Mouse (Mus musculus): ENCODE results near the gene Lcat. TPM values are rescaled to one million over a fixed set of nuclear protein-coding genes. Genes with fewer than 3 reads are reported as not detected.
A peak's percentile ranks its signal among the peaks of the same experiment; 100 is the strongest.

Lcat gene
- polyA plus RNA-seq, 1 experiment from 2014 or later = 0.45 TPM

GRCm38 (mm10) chr8:105931271-105931670 lies 11.9 kb downstream of the Lcat start:
- Histone ChIP-seq H3K4me1 (replicated peaks; ENCODE audit: insufficient read depth, low read length) (peaks cover 4% of the 10 kb centered on the region; the same call in 1 of the 2 replicates), H3K27me3 (ENCODE audit: insufficient read depth, low read length) (no peaks in the 10 kb centered on the region), H3K9me3 (replicated peaks; ENCODE audit: low read length) (no peaks in the 10 kb centered on the region), H3K4me3 (replicated peaks; ENCODE audit: low read depth, low read length) (no peak overlapping the region), H3K9ac (ENCODE audit: low read depth, low read length) (no peak overlapping the region), H3K4me2 (ENCODE audit: low read length) (no peak overlapping the region), H3K36me3 (ENCODE audit: insufficient read depth, low read length) (peaks cover 22% of the 10 kb centered on the region), H3K27ac (no peak overlapping the region)
- no peak for DNase-seq (ENCODE audit: low spot score)
- no peak for ATAC-seq (replicated peaks; ENCODE audit: low FRiP score, low read depth)
- 95% methylated on average over 3 of the region's 3 CpGs for WGBS
- TF ChIP-seq CTCF (IDR thresholded peaks at IDR 0.05; ENCODE audit: low read depth) = no peak

GRCm38 (mm10) chr8:105930602-105931001 lies 12.6 kb downstream of the Lcat start:
- peaks cover 22% of the 10 kb centered on the region for H3K36me3 ChIP-seq (ENCODE audit: insufficient read depth, low read length)
- peak; percentile 94 for TF ChIP-seq CTCF (IDR thresholded peaks at IDR 0.05; ENCODE audit: low read depth)
- H3K9ac ChIP-seq (ENCODE audit: low read depth, low read length) = no peak overlapping the region
- no peaks in the 10 kb centered on the region for H3K27me3 ChIP-seq (ENCODE audit: insufficient read depth, low read length)
- DNase-seq (ENCODE audit: low spot score) (peak; percentile 84), ATAC-seq (replicated peaks; ENCODE audit: low FRiP score, low read depth) (peak; percentile 45)
- H3K4me2 ChIP-seq (ENCODE audit: low read length) = no peak overlapping the region
- H3K4me1 ChIP-seq (replicated peaks; ENCODE audit: insufficient read depth, low read length) = no peaks in the 10 kb centered on the region
- no peaks in the 10 kb centered on the region for H3K9me3 ChIP-seq (replicated peaks; ENCODE audit: low read length)
- 20% methylated on average over 8 of the region's 8 CpGs for WGBS
- no peak overlapping the region for H3K4me3 ChIP-seq (replicated peaks; ENCODE audit: low read depth, low read length)
- H3K27ac ChIP-seq = no peak overlapping the region

- DNase-seq (ENCODE audit: low spot score) (no peak), ATAC-seq (replicated peaks; ENCODE audit: low FRiP score, low read depth) (no peak)
- Histone ChIP-seq H3K4me2 (ENCODE audit: low read length) (no peak overlapping the region), H3K27ac (no peak overlapping the region), H3K27me3 (ENCODE audit: insufficient read depth, low read length) (no peaks in the 10 kb centered on the region), H3K4me1 (replicated peaks; ENCODE audit: insufficient read depth, low read length) (no peaks in the 10 kb centered on the region), H3K9ac (ENCODE audit: low read depth, low read length) (no peak overlapping the region), H3K36me3 (ENCODE audit: insufficient read depth, low read length) (peaks cover 14% of the 10 kb centered on the region; the same call in 1 of the 2 replicates), H3K4me3 (replicated peaks; ENCODE audit: low read depth, low read length) (no peak overlapping the region), H3K9me3 (replicated peaks; ENCODE audit: low read length) (no peaks in the 10 kb centered on the region)
- WGBS = 68% methylated on average over 3 of the region's 3 CpGs
- no peak for TF ChIP-seq CTCF (IDR thresholded peaks at IDR 0.05; ENCODE audit: low read depth)
Observed at GRCm38 (mm10) chr8:105925123-105925522, 18.1 kb downstream of the Lcat start.

GRCm38 (mm10) chr8:105919390-105919789 lies 23.8 kb downstream of the Lcat start:
- no peak overlapping the region for H3K4me3 ChIP-seq (replicated peaks; ENCODE audit: low read depth, low read length)
- peaks cover 10% of the 10 kb centered on the region; the same call in 1 of the 2 replicates for H3K36me3 ChIP-seq (ENCODE audit: insufficient read depth, low read length)
- TF ChIP-seq CTCF (IDR thresholded peaks at IDR 0.05; ENCODE audit: low read depth) = no peak
- WGBS = 88% methylated on average over 3 of the region's 3 CpGs
- H3K9me3 ChIP-seq (replicated peaks; ENCODE audit: low read length) = no peaks in the 10 kb centered on the region
- no peak for DNase-seq (ENCODE audit: low spot score)
- no peaks in the 10 kb centered on the region for H3K4me1 ChIP-seq (replicated peaks; ENCODE audit: insufficient read depth, low read length)
- H3K27me3 ChIP-seq (ENCODE audit: insufficient read depth, low read length) = no peaks in the 10 kb centered on the region
- H3K27ac ChIP-seq = no peak overlapping the region
- no peak overlapping the region for H3K9ac ChIP-seq (ENCODE audit: low read depth, low read length)
- no peak for ATAC-seq (replicated peaks; ENCODE audit: low FRiP score, low read depth)
- no peak overlapping the region for H3K4me2 ChIP-seq (ENCODE audit: low read length)

- 29% methylated on average over 16 of the region's 16 CpGs for WGBS
- H3K4me1 ChIP-seq (replicated peaks; ENCODE audit: insufficient read depth, low read length) = no peaks in the 10 kb centered on the region
- ATAC-seq (replicated peaks; ENCODE audit: low FRiP score, low read depth) = no peak
Observed at GRCm38 (mm10) chr8:105900941-105901616, 42.1 kb downstream of the Lcat start.

GRCm38 (mm10) chr8:105900180-105900940 lies 42.8 kb downstream of the Lcat start, which contains the start of gene Pskh1:
Gene Pskh1 (plus strand): TSS chr8:105900441.
- Histone ChIP-seq H3K36me3 (ENCODE audit: insufficient read depth, low read length) (no peaks in the 10 kb centered on the region), H3K4me3 (replicated peaks; ENCODE audit: low read depth, low read length) (peak within 1 kb of the TSS; percentile 89), H3K9ac (ENCODE audit: low read depth, low read length) (peak within 1 kb of the TSS; percentile 96), H3K4me1 (replicated peaks; ENCODE audit: insufficient read depth, low read length) (no peaks in the 10 kb centered on the region), H3K27me3 (ENCODE audit: insufficient read depth, low read length) (no peaks in the 10 kb centered on the region), H3K4me2 (ENCODE audit: low read length) (peak within 1 kb of the TSS; percentile 61), H3K9me3 (replicated peaks; ENCODE audit: low read length) (no peaks in the 10 kb centered on the region), H3K27ac (peak within 1 kb of the TSS; percentile 92)
- WGBS = under 1% methylated on average over 68 of the region's 68 CpGs
- no peak; the same call in 1 of the 2 replicates for TF ChIP-seq CTCF (IDR thresholded peaks at IDR 0.05; ENCODE audit: low read depth)
- DNase-seq (ENCODE audit: low spot score) = peak; percentile 96
- ATAC-seq (replicated peaks; ENCODE audit: low FRiP score, low read depth) = peak; percentile 95

More at GRCm38 (mm10) chr8:105900941-105901616, 42.1 kb downstream of the Lcat start:
- no peak for TF ChIP-seq CTCF (IDR thresholded peaks at IDR 0.05; ENCODE audit: low read depth)
- Histone ChIP-seq H3K9me3 (replicated peaks; ENCODE audit: low read length) (no peaks in the 10 kb centered on the region), H3K27ac (peak overlapping the region; percentile 92), H3K4me3 (replicated peaks; ENCODE audit: low read depth, low read length) (peak overlapping the region; percentile 89), H3K36me3 (ENCODE audit: insufficient read depth, low read length) (no peaks in the 10 kb centered on the region), H3K4me2 (ENCODE audit: low read length) (peak overlapping the region; percentile 61), H3K9ac (ENCODE audit: low read depth, low read length) (peak overlapping the region; percentile 96), H3K27me3 (ENCODE audit: insufficient read depth, low read length) (no peaks in the 10 kb centered on the region)
- no peak for DNase-seq (ENCODE audit: low spot score)

Data from kidney, postnatal 0 days (tissue).